Mouse (Mus musculus): Measurements from ENCODE around the gene Clip3.

The Clip3 gene

GRCm38 (mm10) chr7:30291215-30292131 is at the start of gene Clip3:
Gene Clip3 (plus strand): TSS chr7:30291728.
- DNase-seq (ENCODE audit: low spot score in 2 of 2) = peak; percentile 66 to 67

GRCm38 (mm10) chr7:30251956-30252954 is 39.3 kb upstream of the Clip3 start:
- DNase-seq (ENCODE audit: low spot score in 2 of 2) = peak in 1 of 2 experiments; percentile 6

GRCm38 (mm10) chr7:30265041-30265440 is 26.5 kb upstream of the Clip3 start:
- no peak for DNase-seq (ENCODE audit: low spot score in 2 of 2)

- DNase-seq (ENCODE audit: low spot score in 2 of 2) = no peak
Measured at GRCm38 (mm10) chr7:30265531-30265930, 26.0 kb upstream of the Clip3 start.

- DNase-seq (ENCODE audit: low spot score in 2 of 2) = no peak
Measured at GRCm38 (mm10) chr7:30265935-30266334, 25.6 kb upstream of the Clip3 start.

GRCm38 (mm10) chr7:30266780-30267179 is 24.7 kb upstream of the Clip3 start:
- no peak for DNase-seq (ENCODE audit: low spot score in 2 of 2)

- DNase-seq (ENCODE audit: low spot score in 2 of 2) = no peak
Measured at GRCm38 (mm10) chr7:30269641-30270040, 21.9 kb upstream of the Clip3 start.

GRCm38 (mm10) chr7:30274383-30274782 is 17.1 kb upstream of the Clip3 start:
- no peak for DNase-seq (ENCODE audit: low spot score in 2 of 2)

- DNase-seq (ENCODE audit: low spot score in 2 of 2) = no peak
Measured at GRCm38 (mm10) chr7:30278911-30279310, 12.6 kb upstream of the Clip3 start.

- DNase-seq (ENCODE audit: low spot score in 2 of 2) = no peak
Measured at GRCm38 (mm10) chr7:30279536-30279935, 12.0 kb upstream of the Clip3 start.

- peak; percentile 92 to 93 for DNase-seq (ENCODE audit: low spot score in 2 of 2)
Measured at GRCm38 (mm10) chr7:30279951-30280669, 11.4 kb upstream of the Clip3 start, which contains the start of the genes Thap8 and Wdr62. Gene Thap8 (plus strand): TSS chr7:30280094. Gene Wdr62 (minus strand): TSS chr7:30280419.

GRCm38 (mm10) chr7:30280670-30281138 is 10.8 kb upstream of the Clip3 start:
- peak; percentile 92 to 93 for DNase-seq (ENCODE audit: low spot score in 2 of 2)

GRCm38 (mm10) chr7:30281522-30281921 is 10.0 kb upstream of the Clip3 start:
- no peak for DNase-seq (ENCODE audit: low spot score in 2 of 2)

GRCm38 (mm10) chr7:30282740-30283139 is 8.8 kb upstream of the Clip3 start:
- peak in 1 of 2 experiments; percentile 17 for DNase-seq (ENCODE audit: low spot score in 2 of 2)

- peak in 1 of 2 experiments; percentile 47 for DNase-seq (ENCODE audit: low spot score in 2 of 2)
Measured at GRCm38 (mm10) chr7:30286701-30287410, 4.7 kb upstream of the Clip3 start.

GRCm38 (mm10) chr7:30288046-30288445 is 3.5 kb upstream of the Clip3 start:
- DNase-seq (ENCODE audit: low spot score in 2 of 2) = no peak

- no peak for DNase-seq (ENCODE audit: low spot score in 2 of 2)
Measured at GRCm38 (mm10) chr7:30289071-30289713, 2.3 kb upstream of the Clip3 start.

GRCm38 (mm10) chr7:30289714-30290399 is 1.7 kb upstream of the Clip3 start:
- DNase-seq (ENCODE audit: low spot score in 2 of 2) = no peak

- no peak for DNase-seq (ENCODE audit: low spot score in 2 of 2)
Measured at GRCm38 (mm10) chr7:30293795-30294194, 2.3 kb downstream of the Clip3 start.
